Mouse (Mus musculus) liver, postnatal 0 days (tissue): ENCODE data around the gene Llph.

ENCODE experiments used
- CTCF ChIP-seq: sonication (generic); IDR thresholded peaks from 2 replicates; pipeline ENCODE4 v1.5.1; 2016; ENCODE audit warnings: antibody characterized with exemption, low read depth
- EP300 ChIP-seq: IDR thresholded peaks from 2 replicates; pipeline ENCODE4 v1.6.1; 2016; ENCODE audit warnings: antibody characterized with exemption, low read depth, mild to moderate bottlenecking

GRCm38 (mm10) chr10:120233655-120234367, 6.9 kb downstream of the Llph start:
- TF ChIP-seq CTCF (peak; percentile 87), EP300 (no peak)
